Mouse (Mus musculus) kidney, postnatal 25 days (tissue): Measurements from ENCODE around the gene Ttc26.
"Not testable (repeated sequence)": the region's sequence is repeated elsewhere in the genome, so short reads cannot be mapped to it uniquely, and the experiment has no call there.

Source experiments
- DNase-seq, 2 experiments: peaks; one replicate each; pipeline ENCODE4 v3.0.0; 2021; ENCODE audit warnings: mixed read lengths in 2 of 2

Ttc26 gene

DNA sequence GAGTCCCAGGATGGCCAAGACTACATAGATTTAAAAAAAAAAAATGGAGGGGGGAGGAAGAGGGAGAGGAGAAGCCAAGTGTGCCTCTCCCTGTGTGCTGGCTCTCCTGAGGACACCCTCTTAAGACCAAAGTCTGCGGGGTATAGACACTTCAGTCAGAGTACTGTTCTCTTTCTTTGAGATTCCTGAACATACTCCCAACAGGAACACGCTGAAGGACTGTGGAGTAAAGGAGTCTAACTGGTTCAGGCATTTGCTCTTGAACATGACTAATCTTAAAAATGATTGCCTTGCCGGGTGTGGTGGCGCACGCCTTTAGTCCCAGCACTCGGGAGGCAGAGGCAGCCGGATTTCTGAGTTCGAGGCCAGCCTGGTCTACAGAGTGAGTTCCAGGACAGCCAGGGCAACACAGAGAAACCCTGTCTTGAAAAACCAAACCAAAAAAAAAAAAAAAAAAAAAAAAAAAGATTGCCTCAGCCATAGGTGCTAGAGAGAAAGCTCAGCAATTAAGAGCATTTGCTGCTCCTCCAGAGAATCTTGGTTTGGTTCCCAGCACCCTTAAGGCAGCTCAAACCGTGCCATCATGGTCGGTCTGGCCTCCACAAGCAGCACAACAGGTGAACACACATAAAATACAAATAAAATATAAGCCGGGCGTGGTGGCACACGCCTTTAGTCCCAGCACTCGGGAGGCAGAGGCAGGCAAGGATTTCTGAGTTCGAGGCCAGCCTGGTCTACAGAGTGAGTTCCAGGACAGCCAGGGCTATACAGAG is 24.4 kb upstream of the Ttc26 start:
- not testable (repeated sequence) for DNase-seq

DNA sequence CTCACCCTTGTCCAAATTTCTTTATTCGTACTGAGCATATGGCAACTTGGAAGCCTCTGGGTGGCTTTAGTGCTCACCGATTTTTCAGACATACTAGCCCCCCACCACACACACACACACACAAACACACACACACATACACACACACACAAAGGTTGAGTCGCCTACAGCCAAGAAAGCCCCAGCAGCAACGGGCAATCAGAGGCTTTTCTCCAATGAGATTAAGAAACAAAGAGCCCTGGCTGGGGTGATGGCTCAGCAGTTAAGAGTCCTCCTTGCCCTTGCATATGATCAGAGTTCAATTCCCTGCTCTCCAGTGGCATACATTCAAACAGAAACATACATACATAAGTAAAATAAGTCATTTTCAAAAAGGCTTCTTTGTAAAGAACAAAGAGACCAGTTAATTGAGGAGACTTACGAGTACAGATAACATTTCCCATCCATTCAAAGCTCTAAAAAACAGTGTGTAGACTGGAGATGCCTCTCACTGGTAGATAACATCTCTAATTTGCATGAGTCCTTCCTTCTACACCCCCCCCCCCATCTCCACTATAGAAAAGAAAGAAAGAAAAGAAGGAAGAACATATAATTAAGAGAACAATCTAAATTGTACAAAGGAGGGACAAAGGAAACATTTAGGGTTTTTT is 23.5 kb upstream of the Ttc26 start:
- DNase-seq = no peak

- DNase-seq = no peak
These were observed 22.8 kb upstream of the Ttc26 start for GRCm38 (mm10) chr6:38358253-38359027.

- DNase-seq = not testable (repeated sequence)
These were observed 22.1 kb upstream of the Ttc26 start for GRCm38 (mm10) chr6:38359044-38359735.

- DNase-seq = no peak
These were observed 21.4 kb upstream of the Ttc26 start for GRCm38 (mm10) chr6:38359736-38360499.

- DNase-seq = no peak
These were observed 20.2 kb upstream of the Ttc26 start for GRCm38 (mm10) chr6:38361065-38361464.

GRCm38 (mm10) chr6:38361937-38362336 is 19.3 kb upstream of the Ttc26 start:
- no peak for DNase-seq

GRCm38 (mm10) chr6:38363370-38363769 is 17.9 kb upstream of the Ttc26 start:
- no peak for DNase-seq

DNA sequence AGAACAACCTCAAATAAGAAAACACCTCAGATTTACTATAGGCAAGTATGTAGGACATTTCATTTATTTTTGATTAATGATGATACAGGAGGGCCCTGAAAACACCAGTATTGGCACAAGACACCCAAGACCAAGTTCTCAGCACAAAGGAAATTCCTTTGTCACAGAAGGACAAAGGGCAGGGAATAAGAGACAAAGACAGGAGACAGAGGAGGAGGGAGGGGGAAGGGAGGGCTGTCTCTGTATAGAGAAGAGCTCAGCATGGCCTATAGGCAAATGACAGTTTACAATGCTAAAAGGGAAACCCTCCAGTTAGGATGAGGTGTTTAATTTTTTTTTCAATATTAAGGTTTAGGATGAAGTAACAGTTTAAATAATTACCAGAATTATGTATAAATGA is 17.1 kb upstream of the Ttc26 start:
- DNase-seq = no peak

DNA sequence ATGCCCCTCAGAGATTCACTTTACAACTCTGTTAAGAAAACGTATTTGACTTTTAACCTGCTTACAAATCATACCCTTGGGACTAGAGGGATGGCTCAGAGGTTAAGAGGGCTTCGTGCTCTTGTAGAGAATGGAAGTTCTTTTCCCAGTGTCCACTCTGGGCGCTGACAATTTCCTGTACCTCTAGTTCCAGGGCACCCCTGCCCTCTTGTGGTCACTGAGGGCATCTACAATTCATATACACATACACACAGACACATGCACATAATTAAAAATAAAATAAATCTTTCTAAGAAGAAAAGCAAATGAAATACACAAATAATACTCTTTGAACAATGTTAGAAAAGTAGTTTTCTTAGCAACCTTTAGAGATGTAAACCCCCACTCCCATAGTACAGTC is 11.3 kb upstream of the Ttc26 start:
- DNase-seq = no peak

GRCm38 (mm10) chr6:38374271-38374670 is 7.0 kb upstream of the Ttc26 start:
- DNase-seq = no peak

DNA sequence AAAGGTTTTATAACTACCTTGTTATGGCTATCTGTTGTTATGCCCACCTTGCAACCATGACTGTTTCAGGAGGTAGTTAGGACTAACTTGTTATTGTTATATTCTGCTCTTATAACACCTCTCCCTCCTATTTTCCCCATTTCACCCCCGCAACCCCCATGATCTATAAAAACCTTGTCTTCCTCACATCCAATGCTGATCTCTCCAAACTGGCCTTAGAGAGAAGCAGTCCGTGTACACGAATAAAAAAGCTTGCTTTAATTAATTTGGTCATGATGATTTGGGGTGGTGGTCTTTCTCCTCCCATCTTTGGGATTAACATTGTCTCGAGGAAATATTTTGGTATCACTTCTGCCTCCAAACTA is 523 bp upstream of the Ttc26 start:
- DNase-seq = no peak

DNA sequence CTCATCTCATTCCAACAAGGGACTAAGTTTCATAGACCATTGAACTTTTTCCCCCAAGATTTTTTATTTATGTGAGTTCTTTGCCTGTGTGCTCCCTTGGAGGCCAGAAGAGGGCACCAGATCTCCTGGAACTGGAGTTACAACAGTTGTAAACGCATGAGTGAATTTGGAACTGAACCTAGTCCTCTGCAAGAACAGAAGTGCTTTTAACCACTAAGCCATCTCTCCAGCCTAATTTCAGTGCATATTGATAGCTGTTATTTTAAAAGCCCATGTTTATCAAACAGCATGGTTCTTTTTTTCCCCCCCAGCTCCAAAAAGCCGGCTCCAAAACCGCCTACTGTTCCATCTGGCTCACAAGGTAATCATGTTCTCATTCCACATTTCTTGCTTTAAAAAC is 8.4 kb downstream of the Ttc26 start:
- DNase-seq = peak; percentile 36 to 48

- peak in 1 of 2 experiments; percentile 36 for DNase-seq
These were observed 51.2 kb downstream of the Ttc26 start for GRCm38 (mm10) chr6:38432457-38432856.

DNA sequence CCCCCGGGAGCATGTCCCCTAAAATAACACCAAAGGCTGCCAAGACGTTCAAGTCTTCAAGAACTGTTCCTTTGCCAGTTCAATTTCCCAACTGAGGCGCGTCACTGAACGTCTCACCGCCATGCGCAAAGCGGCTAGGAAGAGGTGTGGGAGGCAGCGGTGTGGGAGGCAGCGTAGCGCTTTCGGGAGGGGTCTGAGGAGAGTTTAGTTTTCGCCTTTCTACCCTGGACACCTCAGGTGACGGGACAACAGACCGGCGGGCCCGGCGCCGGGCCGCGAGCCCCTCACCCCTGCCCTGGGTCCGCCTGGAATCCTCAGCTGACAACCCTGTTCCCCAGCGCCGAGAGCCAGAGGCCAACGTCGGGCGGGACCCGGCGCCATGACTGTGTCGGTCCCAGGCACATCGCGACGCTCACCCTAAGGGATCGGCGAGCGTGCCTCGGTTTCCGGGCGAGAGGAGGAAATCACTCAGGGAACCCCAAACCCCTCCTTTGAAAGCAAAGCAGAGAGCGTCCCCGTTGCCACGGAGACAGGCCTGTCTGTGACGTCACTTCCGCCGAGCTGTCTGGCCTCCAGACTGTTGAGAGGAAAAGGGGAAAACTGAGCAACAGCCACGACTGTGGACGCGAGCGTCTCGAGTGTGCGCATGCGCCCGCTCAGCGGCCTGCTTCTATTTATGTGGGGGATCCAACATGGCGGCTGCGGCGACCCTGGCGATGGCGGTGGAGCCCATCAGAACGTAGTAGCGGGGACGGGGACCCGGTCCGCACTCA is 52.2 kb downstream of the Ttc26 start, which contains the start of gene Ubn2:
TSS of gene Ubn2 (plus strand) at position 690 of the 773 bp plus-strand sequence.
- peak; percentile 99 for DNase-seq

GRCm38 (mm10) chr6:38434055-38435023 is 53.1 kb downstream of the Ttc26 start:
- peak; percentile 46 to 75 for DNase-seq

DNA sequence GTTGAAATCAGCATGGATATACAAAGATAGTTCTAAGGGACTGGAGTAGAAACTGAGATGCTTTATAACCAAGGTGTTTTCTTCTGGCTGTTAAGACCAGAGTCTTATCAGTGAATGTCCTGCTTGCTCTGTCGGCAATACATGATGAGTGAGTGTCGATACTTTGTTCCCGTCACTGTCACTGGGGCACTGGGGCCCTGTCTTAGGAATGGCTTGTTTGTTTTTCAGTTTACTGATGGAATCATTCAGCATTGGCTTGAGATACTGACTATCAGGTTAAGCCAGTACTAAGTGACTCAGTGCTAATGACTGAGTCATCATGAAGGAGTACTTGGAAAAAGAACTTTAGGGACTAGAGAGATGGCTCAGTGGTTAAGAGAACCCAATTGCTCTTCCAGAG is 62.6 kb downstream of the Ttc26 start:
- DNase-seq = no peak

DNA sequence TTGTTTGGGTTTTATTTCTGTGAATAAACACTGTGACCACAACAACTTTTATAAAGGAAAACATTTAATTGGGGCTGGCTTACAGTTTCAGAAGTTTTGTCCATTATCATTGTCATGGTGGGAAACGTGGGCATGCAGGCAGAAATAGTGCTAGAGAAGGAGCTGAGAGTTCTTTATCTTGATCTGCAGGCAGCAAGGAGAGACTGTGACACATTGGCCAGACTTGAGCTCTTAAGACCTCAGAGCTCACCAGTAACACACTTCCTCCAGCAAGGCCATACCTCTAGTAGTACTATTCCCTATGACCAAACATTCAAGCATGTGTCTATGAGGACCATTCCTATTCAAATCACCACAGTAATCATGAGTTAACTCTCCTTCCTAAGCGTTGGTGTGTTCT is 67.0 kb downstream of the Ttc26 start:
- DNase-seq = no peak

- no peak for DNase-seq
These were observed 71.8 kb downstream of the Ttc26 start for GRCm38 (mm10) chr6:38453049-38453448.

DNA sequence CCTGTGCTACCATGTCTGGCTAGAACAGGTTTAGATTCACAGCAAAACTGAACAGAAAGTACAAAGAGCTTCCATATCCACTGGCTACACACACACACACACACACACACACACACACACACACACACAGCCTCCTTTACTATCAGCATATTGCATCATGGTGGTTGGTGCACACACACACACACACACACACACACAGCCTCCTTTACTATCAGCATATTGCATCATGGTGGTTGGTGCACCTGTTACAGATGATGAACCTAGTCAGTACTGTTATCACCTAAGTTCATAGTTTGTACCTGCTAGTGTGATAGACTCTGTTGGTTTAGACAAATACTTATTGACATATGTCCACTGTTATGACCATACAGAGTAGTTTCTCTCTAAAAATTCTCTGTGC is 75.2 kb downstream of the Ttc26 start:
- DNase-seq = not testable (repeated sequence)
